22 mouse cellular contexts compared by ENCODE assay signal in the genomic region with DNA sequence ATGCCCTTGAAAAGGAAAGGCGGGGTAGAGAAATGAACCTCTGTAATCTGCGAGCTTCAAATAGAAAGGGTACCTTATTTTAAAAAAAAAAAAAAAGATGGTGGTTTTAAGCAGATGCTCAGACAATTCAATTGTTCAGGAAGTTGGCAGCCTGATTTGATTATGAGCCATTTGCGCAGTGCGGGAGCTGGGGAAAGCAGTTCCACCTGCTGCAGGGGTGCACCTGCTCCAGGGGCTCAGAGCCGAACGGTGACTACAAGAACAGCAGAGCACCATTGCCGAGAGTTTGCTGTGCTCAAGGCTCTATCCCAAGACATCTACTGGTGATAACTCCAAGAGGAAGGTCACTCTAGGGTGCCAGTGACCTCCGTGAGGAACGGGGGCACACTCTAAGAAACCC. TPM values are rescaled to one million over a fixed set of nuclear protein-coding genes. Genes with fewer than 3 reads are reported as not detected.
"Had no signal": no experiment of that assay in that cellular context is flagged by ENCODE, and none has a peak within 500 bp of the region (broad histone marks: within the 10 kb centered on the region; RNA-seq: fewer than 3 reads in every experiment).

No protein-coding gene starts in this region.

- H3K9me3 ChIP-seq: kidney, embryonic 15.5 days; limb, embryonic 15.5 days; midbrain, embryonic 12.5 days; midbrain, embryonic 15.5 days; neural tube, embryonic 12.5 days; neural tube, embryonic 15.5 days had no signal

- H3K4me1 ChIP-seq: midbrain, embryonic 12.5 days; neural tube, embryonic 12.5 days had no signal

- DNase-seq: kidney, adult 8-10 months; kidney, postnatal 10 days; kidney, postnatal 36 days; left cerebral cortex, postnatal 4 days; liver, postnatal 0 days; lung, embryonic 14.5 days; right cerebral cortex, adult 18-20 months; right cerebral cortex, postnatal 14 days; thymus, adult 2 months; thymus, postnatal 25 days had no signal

- ATAC-seq: liver, postnatal 0 days; lung, postnatal 0 days; midbrain, embryonic 15.5 days had no signal

- H3K27ac ChIP-seq: kidney, embryonic 15.5 days; limb, embryonic 12.5 days; limb, embryonic 15.5 days; liver, embryonic 14.5 days; macrophage; midbrain, embryonic 12.5 days; midbrain, embryonic 15.5 days; neural tube, embryonic 12.5 days; neural tube, embryonic 15.5 days had no signal

- H3K9ac ChIP-seq: kidney, embryonic 15.5 days; limb, embryonic 12.5 days; limb, embryonic 15.5 days; liver, embryonic 14.5 days; liver, postnatal 0 days; lung, embryonic 14.5 days; midbrain, embryonic 12.5 days; midbrain, embryonic 15.5 days; neural tube, embryonic 12.5 days; neural tube, embryonic 15.5 days had no signal

- H3K4me2 ChIP-seq: kidney, embryonic 15.5 days; limb, embryonic 12.5 days; limb, embryonic 15.5 days; liver, embryonic 11.5 days; lung, embryonic 14.5 days; midbrain, embryonic 12.5 days; midbrain, embryonic 15.5 days; neural tube, embryonic 12.5 days; neural tube, embryonic 15.5 days had no signal

- H3K27me3 ChIP-seq: limb, embryonic 12.5 days; limb, embryonic 15.5 days; midbrain, embryonic 12.5 days; midbrain, embryonic 15.5 days; neural tube, embryonic 12.5 days; neural tube, embryonic 15.5 days had no signal

- H3K36me3 ChIP-seq: kidney, embryonic 15.5 days; limb, embryonic 12.5 days; limb, embryonic 15.5 days; midbrain, embryonic 12.5 days; midbrain, embryonic 15.5 days; neural tube, embryonic 12.5 days; neural tube, embryonic 15.5 days had no signal

- H3K4me3 ChIP-seq: kidney, embryonic 15.5 days; limb, embryonic 12.5 days; limb, embryonic 15.5 days; midbrain, embryonic 12.5 days; midbrain, embryonic 15.5 days; neural tube, embryonic 12.5 days; neural tube, embryonic 15.5 days had no signal

RNA-seq across cellular contexts. Expression of a gene that starts 5.3 kb away (rescaled TPM):
- total RNA-seq: megakaryocyte, adult 5-6 weeks had no signal
- polyA plus RNA-seq: macrophage had no signal

RNA-seq across cellular contexts. Expression of a gene that starts 13.5 kb away (rescaled TPM):
- polyA plus RNA-seq: macrophage had no signal
